Mouse (Mus musculus) retina, postnatal 7 days (tissue): ENCODE results near the gene Adam30.

ENCODE experiments used
- DNase-seq: peaks from one replicate; pipeline ENCODE4 v3.0.0-alpha.2; 2012; ENCODE audit warnings: low read depth, low spot score

Gene Adam30

GRCm38 (mm10) chr3:98185163-98185714, 24.8 kb downstream of the Adam30 start:
- no peak for DNase-seq

- DNase-seq: no peak
These were observed 27.3 kb downstream of the Adam30 start for GRCm38 (mm10) chr3:98187777-98188176.

- DNase-seq: no peak
These were observed 37.5 kb downstream of the Adam30 start for GRCm38 (mm10) chr3:98197711-98198532.

- DNase-seq: peak; percentile 41
These were observed 39.3 kb downstream of the Adam30 start for GRCm38 (mm10) chr3:98199747-98200146.

GRCm38 (mm10) chr3:98203282-98203681, 42.9 kb downstream of the Adam30 start:
- peak; percentile 39 for DNase-seq

GRCm38 (mm10) chr3:98206977-98207376, 46.5 kb downstream of the Adam30 start:
- no peak for DNase-seq

- DNase-seq: no peak
These were observed 48.7 kb downstream of the Adam30 start for GRCm38 (mm10) chr3:98209161-98209560.

GRCm38 (mm10) chr3:98210860-98211259, 50.4 kb downstream of the Adam30 start:
- DNase-seq: no peak

GRCm38 (mm10) chr3:98211301-98212081, 51.1 kb downstream of the Adam30 start:
- DNase-seq: no peak
